Mouse (Mus musculus) cerebellum, adult 2 months (tissue): Measurements from ENCODE around the gene Lman1l.

Experiments used
- CTCF ChIP-seq: fragments of 200-500 bp; IDR thresholded peaks from 2 replicates; pipeline ENCODE4 v1.5.1; 2011; ENCODE audit warnings: low read depth, mild to moderate bottlenecking, control low read depth, low read length, moderate library complexity, borderline replicate concordance; ENCODE audit not compliant: insufficient read depth
- POLR2A ChIP-seq: fragments of 200-500 bp; IDR thresholded peaks from 2 replicates; pipeline ENCODE4 v1.6.1; 2011; ENCODE audit warnings: low read length, control low read depth, borderline replicate concordance; ENCODE audit not compliant: insufficient read depth

DNA sequence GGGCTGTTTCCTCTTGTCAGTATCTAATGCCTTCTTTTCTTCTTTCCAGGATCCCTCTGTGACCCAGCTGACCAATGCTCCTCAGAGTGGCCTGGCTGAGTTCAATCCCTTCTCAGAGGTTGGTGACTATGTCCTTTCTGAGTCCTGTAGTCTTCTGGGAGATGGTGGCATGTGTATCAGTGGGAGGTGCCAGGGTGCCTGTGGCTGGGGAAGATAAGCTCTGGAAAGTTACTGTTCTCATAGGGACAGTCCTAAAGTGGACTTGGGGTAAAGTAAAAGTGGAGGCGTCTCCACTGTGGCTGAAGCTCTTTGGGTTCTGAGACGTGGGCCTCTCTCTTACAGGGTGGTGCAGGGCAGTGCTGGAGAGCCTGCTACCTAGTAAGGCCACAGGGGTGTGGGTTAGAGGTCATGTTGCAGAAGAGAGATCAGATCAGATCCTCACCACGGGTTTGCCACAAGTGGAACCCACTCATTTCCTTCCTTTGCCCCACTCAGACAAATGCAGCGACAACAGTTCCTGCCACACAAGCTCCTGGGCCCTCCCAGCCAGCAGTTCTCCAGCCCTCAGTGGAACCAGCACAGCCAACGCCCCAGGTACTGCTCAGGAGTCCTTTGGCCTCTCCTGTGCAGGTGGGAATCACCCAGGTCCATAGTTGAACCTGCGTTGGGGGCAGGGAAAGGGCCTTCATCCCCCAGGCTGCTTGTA is 43.3 kb downstream of the Lman1l start:
- TF ChIP-seq POLR2A (no peak), CTCF (no peak)
